Mouse (Mus musculus) layer of hippocampus, adult 9-11 months (tissue): ENCODE data around the gene Sgsm2.

ENCODE experiments used
- DNase-seq: peaks from one replicate; pipeline ENCODE4 v3.0.0; 2022

The Sgsm2 gene

GRCm38 (mm10) chr11:74896901-74897677 lies at the start of gene Sgsm2:
TSS of gene Sgsm2 (minus strand) at chr11:74897060.
- DNase-seq: peak; percentile 62

- DNase-seq: no peak
Measured at GRCm38 (mm10) chr11:74946348-74946747, 49.5 kb upstream of the Sgsm2 start.

GRCm38 (mm10) chr11:74930391-74930790 lies 33.5 kb upstream of the Sgsm2 start:
- no peak for DNase-seq

GRCm38 (mm10) chr11:74929111-74929510 lies 32.3 kb upstream of the Sgsm2 start:
- no peak for DNase-seq

GRCm38 (mm10) chr11:74927236-74927725 lies 30.4 kb upstream of the Sgsm2 start:
- DNase-seq: no peak

- DNase-seq: no peak
Measured at GRCm38 (mm10) chr11:74926388-74927005, 29.6 kb upstream of the Sgsm2 start.

- peak; percentile 93 for DNase-seq
Measured at GRCm38 (mm10) chr11:74925577-74926387, 28.9 kb upstream of the Sgsm2 start, which contains the start of the genes Smg6 and Srr. TSS of gene Smg6 (plus strand) at chr11:74925823. TSS of gene Srr (minus strand) at chr11:74925948.

GRCm38 (mm10) chr11:74924149-74924548 lies 27.3 kb upstream of the Sgsm2 start:
- DNase-seq: no peak

GRCm38 (mm10) chr11:74919249-74919648 lies 22.4 kb upstream of the Sgsm2 start:
- no peak for DNase-seq

GRCm38 (mm10) chr11:74912492-74912891 lies 15.6 kb upstream of the Sgsm2 start:
- no peak for DNase-seq

GRCm38 (mm10) chr11:74909978-74910377 lies 13.1 kb upstream of the Sgsm2 start:
- no peak for DNase-seq

- DNase-seq: no peak
Measured at GRCm38 (mm10) chr11:74908618-74909399, 11.9 kb upstream of the Sgsm2 start.

GRCm38 (mm10) chr11:74907850-74908249 lies 11.0 kb upstream of the Sgsm2 start:
- no peak for DNase-seq

- DNase-seq: no peak
Measured at GRCm38 (mm10) chr11:74902416-74902815, 5.6 kb upstream of the Sgsm2 start.

GRCm38 (mm10) chr11:74901555-74901954 lies 4.7 kb upstream of the Sgsm2 start:
- DNase-seq: no peak

GRCm38 (mm10) chr11:74898517-74898827 lies 1.6 kb upstream of the Sgsm2 start:
- no peak for DNase-seq

- DNase-seq: peak; percentile 93
Measured at GRCm38 (mm10) chr11:74897678-74898516, 1.0 kb upstream of the Sgsm2 start, which contains the start of gene Tsr1. TSS of gene Tsr1 (plus strand) at chr11:74898071.

GRCm38 (mm10) chr11:74895980-74896900 lies 620 bp downstream of the Sgsm2 start:
- peak; percentile 68 for DNase-seq

GRCm38 (mm10) chr11:74894619-74895018 lies 2.2 kb downstream of the Sgsm2 start:
- no peak for DNase-seq

GRCm38 (mm10) chr11:74883098-74883497 lies 13.8 kb downstream of the Sgsm2 start:
- no peak for DNase-seq
